Mouse (Mus musculus) heart, adult 2 months (tissue): ENCODE measurements at regions not wholly inside any gene's neighbourhood (a gene's known extent, or its start where the extent isn't known, plus 50 kb on each side); places are given as distances from the start of the nearest gene placed in this dataset.

Experiments
- DNase-seq, 2 experiments: peaks; one replicate each; pipeline ENCODE4 v3.0.0; 2021
- H3K27ac ChIP-seq: fragments of 200-600 bp; 2 replicates; pipeline ENCODE4 v1.8.1; 2022
- H3K27me3 ChIP-seq: fragments of 200-500 bp; 2 replicates; pipeline ENCODE4 v1.6.1; 2012; ENCODE audit warnings: mild to moderate bottlenecking, low read length, inconsistent platforms, mixed read lengths; ENCODE audit not compliant: control insufficient read depth, insufficient read depth
- H3K36me3 ChIP-seq: fragments of 200-500 bp; 2 replicates; pipeline ENCODE4 v1.6.1; 2012; ENCODE audit warnings: low read length, inconsistent platforms; ENCODE audit not compliant: control insufficient read depth, insufficient read depth
- H3K4me1 ChIP-seq: fragments of 200-500 bp; 2 replicates; pipeline ENCODE4 v1.6.1; 2011; ENCODE audit warnings: low read length; ENCODE audit not compliant: control insufficient read depth, insufficient read depth
- H3K4me3 ChIP-seq: fragments of 200-600 bp; 2 replicates; pipeline ENCODE4 v1.8.1; 2022
- H3K79me2 ChIP-seq: fragments of 200-500 bp; replicated peaks from 2 replicates; pipeline ENCODE4 v1.6.1; 2012; ENCODE audit warnings: mild to moderate bottlenecking, inconsistent platforms, low read length, moderate library complexity, mixed read lengths; ENCODE audit not compliant: control insufficient read depth, insufficient read depth
- H3K9ac ChIP-seq: fragments of 200-500 bp; 2 replicates; pipeline ENCODE4 v1.6.1; 2012; ENCODE audit warnings: low read depth, mild to moderate bottlenecking, control low read depth, inconsistent platforms, low read length, mixed read lengths
- CTCF ChIP-seq: fragments of 200-600 bp; IDR thresholded peaks from 2 replicates; pipeline ENCODE4 v1.8.1; 2022; ENCODE audit warnings: antibody characterized with exemption, mild to moderate bottlenecking, moderate library complexity
- EP300 ChIP-seq: fragments of 200-500 bp; IDR thresholded peaks from 2 replicates; pipeline ENCODE4 v1.6.1; 2011; ENCODE audit warnings: low read depth, low read length, control low read depth; ENCODE audit not compliant: insufficient read depth
- POLR2A ChIP-seq: fragments of 200-500 bp; IDR thresholded peaks from 2 replicates; pipeline ENCODE4 v1.6.1; 2011; ENCODE audit warnings: mild to moderate bottlenecking, low read depth, low read length, control low read depth; ENCODE audit not compliant: insufficient read depth
- WGBS: fragments of 180-500 bp; shearing (Covaris S2); methylation state at CpG from one replicate; pipeline ENCODE4 v1.1.7; 2018; 5-methylcytosine and 5-hydroxymethylcytosine counted together
- intact Hi-C: fragments of 180-260 bp; cut with DNase I; formaldehyde crosslinking; loops from one replicate; pipeline ENCODE4 v1.15.1; 2025

DNA sequence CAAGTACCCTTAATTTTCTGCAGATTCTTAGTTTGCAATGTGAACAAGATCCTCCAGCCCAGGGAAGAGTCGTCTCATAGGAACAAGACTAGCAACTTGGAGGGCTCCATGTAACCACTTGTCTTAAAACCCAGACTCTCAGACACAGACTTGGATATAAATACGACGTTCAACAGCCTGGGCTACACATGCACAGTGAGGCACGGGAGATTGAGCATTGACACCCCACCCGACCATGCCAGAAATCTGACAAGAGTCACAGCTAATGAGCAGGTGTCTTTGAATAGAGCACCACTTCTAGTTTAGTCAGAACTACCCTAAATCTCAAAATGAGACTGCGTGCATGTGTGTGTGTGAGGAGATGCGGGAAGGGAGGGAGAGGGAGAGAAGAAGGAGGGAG is 243.5 kb downstream of the Sox4 start:
- H3K4me1 ChIP-seq: peaks cover 2% of the 10 kb centered on the region; the same call in 1 of the 2 replicates
- intact Hi-C loops: no loop called here
- H3K4me3 ChIP-seq: no peak overlapping the region
- H3K36me3 ChIP-seq: no peaks in the 10 kb centered on the region
- H3K27ac ChIP-seq: no peak overlapping the region
- H3K27me3 ChIP-seq: no peaks in the 10 kb centered on the region
- no peaks in the 10 kb centered on the region for H3K79me2 ChIP-seq
- WGBS: 88% methylated on average over 7 of the region's 7 CpGs
- H3K9ac ChIP-seq: no peak overlapping the region
- TF ChIP-seq CTCF: no peak
- DNase-seq: no peak

DNA sequence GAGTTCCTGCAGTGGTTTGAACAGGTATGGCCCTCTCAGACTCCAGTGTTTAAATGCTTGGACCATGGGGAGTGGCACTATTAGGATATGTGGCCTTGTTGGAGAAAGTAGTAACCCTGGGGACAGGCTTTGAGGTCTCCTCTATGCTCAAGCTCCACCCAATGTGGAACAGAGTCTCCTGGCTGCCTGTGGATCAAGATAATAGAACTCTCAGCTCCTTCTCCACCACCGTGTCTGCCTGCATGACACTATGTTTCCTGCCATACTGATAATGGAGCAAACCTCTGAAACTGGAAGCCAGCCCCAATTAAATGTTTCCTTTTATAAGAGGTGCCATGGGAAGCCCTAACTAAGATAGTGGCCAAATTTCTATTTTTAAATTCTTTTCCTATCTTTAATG is 252.2 kb downstream of the Sox4 start:
- H3K4me3 ChIP-seq: no peak overlapping the region
- H3K27me3 ChIP-seq: no peaks in the 10 kb centered on the region
- 12% methylated on average over 1 of the region's 1 CpGs for WGBS
- no peaks in the 10 kb centered on the region for H3K79me2 ChIP-seq
- no peak for DNase-seq
- no peaks in the 10 kb centered on the region; the same call in none of the 2 replicates for H3K36me3 ChIP-seq
- H3K9ac ChIP-seq: no peak overlapping the region
- peaks cover 3% of the 10 kb centered on the region for H3K4me1 ChIP-seq
- no peak overlapping the region for H3K27ac ChIP-seq
- intact Hi-C loops: no loop called here
- TF ChIP-seq EP300 (no peak), POLR2A (no peak), CTCF (no peak)

DNA sequence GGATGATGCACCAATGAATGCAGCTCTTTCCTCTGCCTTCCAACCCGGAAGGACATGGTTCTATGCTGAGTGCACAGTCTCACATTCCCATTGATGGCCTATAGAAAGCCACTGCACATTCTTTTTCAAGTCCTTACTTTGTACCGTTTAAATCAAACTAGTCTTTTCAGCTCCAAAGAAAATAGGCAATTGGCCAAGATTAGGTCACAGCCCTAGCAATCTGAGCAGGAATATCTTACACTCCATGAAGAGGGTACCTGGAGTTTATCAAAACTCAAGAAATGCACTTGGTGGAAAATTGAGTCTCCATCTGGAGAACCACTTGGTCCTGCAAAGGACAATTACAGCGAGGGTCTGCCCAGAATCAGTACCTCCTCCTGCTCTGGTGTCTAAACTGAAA is 253.4 kb downstream of the Sox4 start:
- peaks cover 3% of the 10 kb centered on the region for H3K4me1 ChIP-seq
- H3K9ac ChIP-seq: no peak overlapping the region
- H3K27me3 ChIP-seq: no peaks in the 10 kb centered on the region
- no peak for TF ChIP-seq CTCF
- TF ChIP-seq EP300: no peak
- TF ChIP-seq POLR2A: no peak
- WGBS: 54% methylated on average over 3 of the region's 3 CpGs
- H3K4me3 ChIP-seq: no peak overlapping the region
- H3K36me3 ChIP-seq: no peaks in the 10 kb centered on the region; the same call in none of the 2 replicates
- DNase-seq: no peak
- H3K79me2 ChIP-seq: no peaks in the 10 kb centered on the region
- H3K27ac ChIP-seq: no peak overlapping the region
- intact Hi-C loops: no loop called here

- Histone ChIP-seq H3K36me3 (no peaks in the 10 kb centered on the region; the same call in none of the 2 replicates), H3K79me2 (no peaks in the 10 kb centered on the region), H3K9ac (no peak overlapping the region), H3K4me3 (no peak overlapping the region), H3K27me3 (no peaks in the 10 kb centered on the region), H3K27ac (no peak overlapping the region), H3K4me1 (peaks cover 3% of the 10 kb centered on the region)
- no peak for DNase-seq
- intact Hi-C loops: no loop called here
- 94% methylated on average over 4 of the region's 4 CpGs for WGBS
- TF ChIP-seq POLR2A (no peak), EP300 (no peak), CTCF (no peak)
These were observed 254.0 kb downstream of the Sox4 start for GRCm38 (mm10) chr13:28699490-28700032.

DNA sequence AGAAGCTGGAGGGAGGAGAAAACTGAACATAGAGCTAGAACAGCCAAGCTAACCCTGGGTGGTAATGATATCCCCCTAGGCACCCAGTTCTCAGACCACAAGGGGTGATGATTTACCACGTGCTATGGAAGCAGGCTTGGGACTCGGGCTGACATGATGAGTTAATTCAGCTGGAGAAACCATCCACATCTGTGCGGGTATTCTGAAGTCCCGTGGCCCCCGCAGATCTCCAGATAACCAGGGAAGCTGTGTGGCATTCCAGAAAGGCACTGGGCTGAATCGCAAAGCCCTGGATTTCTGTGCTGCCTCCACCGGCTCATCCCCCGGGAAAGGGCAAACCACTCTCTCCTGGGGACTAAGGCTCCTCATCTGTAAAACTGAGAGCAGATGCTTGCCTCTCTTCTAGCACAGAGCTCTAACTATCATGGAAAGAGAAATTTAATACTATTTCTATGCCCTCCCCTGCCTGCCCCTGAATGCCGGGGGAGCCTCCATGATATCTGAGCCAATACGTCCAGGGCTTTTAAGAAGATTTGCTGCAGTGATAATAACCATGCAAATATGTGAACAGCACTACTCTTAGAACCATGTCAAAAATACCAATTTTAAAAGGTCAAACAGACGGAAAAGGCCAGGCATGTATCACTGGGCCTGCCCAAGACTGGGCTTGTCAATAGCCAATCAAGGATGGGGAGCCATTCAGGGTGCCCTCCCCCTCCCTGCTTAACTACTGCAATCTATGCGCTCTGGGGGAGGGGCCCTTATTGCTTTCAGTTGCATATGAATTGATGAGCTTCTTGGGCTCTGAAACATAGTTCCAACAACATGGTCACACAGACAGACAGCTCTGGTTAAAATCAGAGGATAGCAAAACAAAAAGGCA is 255.5 kb downstream of the Sox4 start:
- Histone ChIP-seq H3K27ac (no peak overlapping the region), H3K4me3 (no peak overlapping the region), H3K36me3 (no peaks in the 10 kb centered on the region; the same call in none of the 2 replicates), H3K9ac (no peak overlapping the region), H3K4me1 (peaks cover 3% of the 10 kb centered on the region), H3K27me3 (no peaks in the 10 kb centered on the region), H3K79me2 (no peaks in the 10 kb centered on the region)
- WGBS: 86% methylated on average over 12 of the region's 12 CpGs
- intact Hi-C loops: no loop called here
- no peak for TF ChIP-seq EP300
- no peak for TF ChIP-seq CTCF
- DNase-seq: no peak

DNA sequence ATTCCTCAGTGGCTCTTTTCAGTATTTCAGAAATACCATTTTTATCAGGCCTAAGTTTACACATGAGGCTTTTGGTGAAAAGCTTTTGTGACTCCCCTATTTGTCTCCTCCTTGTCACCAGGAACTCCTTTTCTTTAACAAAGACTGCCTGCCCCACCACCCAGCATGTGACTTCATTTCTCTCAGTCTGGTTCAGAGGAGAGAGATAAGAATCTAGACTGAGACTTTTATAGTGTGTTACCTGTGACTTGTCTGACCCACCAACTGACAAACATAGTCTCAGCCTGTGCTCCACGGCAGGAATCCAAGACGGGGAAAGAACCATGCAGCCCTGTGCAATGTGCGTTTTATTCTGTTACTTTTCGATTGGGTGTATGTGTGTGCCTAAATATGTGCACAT is 260.4 kb downstream of the Sox4 start:
- intact Hi-C loops: no loop called here
- Histone ChIP-seq H3K4me1 (peaks cover 3% of the 10 kb centered on the region), H3K27ac (no peak overlapping the region), H3K27me3 (no peaks in the 10 kb centered on the region), H3K79me2 (no peaks in the 10 kb centered on the region), H3K9ac (no peak overlapping the region), H3K36me3 (no peaks in the 10 kb centered on the region), H3K4me3 (no peak overlapping the region)
- no peak for DNase-seq
- 85% methylated on average over 4 of the region's 4 CpGs for WGBS
- TF ChIP-seq CTCF (no peak), EP300 (no peak), POLR2A (no peak)
